Mouse (Mus musculus): ENCODE measurements at regions not wholly inside any gene's neighbourhood (a gene's known extent, or its start where the extent isn't known, plus 50 kb on each side); places are given as distances from the start of the nearest gene placed in this dataset.
A peak's percentile ranks its signal among the peaks of the same experiment; 100 is the strongest.

DNA sequence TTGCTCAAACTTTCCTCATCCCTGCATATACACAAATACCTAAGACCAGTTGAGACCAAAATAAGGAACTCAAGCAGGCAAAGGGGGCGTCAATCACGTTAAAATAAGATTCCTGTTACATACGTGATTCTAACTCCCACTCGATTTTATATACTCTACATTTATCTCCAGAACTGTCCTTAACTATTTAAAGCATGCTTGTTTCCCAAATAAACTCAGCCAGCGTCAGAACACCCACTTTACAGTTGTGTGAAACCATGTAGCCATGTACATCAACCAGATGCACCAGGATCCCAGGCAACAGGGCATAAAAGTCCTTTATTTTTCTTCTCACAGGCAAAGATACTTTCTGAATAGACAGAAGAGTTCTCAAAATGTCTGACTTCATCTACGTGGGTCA lies 61.5 kb downstream of the Ccna1 start:
- no peak for DNase-seq (ENCODE audit: low spot score)

DNA sequence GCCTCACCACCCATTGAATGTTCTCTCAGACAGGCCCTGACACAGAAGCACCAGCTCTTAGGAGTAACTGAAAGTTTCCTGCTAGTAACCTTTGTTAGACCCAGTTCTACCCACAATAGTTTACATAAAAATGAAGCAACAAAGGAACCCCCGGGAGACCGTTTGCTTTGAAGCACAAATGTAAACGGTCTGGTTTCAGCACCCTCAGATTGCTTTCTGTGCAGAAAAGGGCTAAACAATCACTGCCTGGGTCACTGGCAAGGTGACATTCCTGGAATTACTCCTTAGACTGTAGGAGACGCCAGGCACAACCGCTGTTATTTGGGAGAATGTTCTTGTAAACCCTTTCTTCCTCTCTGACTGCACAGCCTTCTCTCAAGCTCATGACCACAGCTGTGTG lies 65.2 kb downstream of the Ccna1 start:
- DNase-seq (ENCODE audit: low spot score), result no peak

DNA sequence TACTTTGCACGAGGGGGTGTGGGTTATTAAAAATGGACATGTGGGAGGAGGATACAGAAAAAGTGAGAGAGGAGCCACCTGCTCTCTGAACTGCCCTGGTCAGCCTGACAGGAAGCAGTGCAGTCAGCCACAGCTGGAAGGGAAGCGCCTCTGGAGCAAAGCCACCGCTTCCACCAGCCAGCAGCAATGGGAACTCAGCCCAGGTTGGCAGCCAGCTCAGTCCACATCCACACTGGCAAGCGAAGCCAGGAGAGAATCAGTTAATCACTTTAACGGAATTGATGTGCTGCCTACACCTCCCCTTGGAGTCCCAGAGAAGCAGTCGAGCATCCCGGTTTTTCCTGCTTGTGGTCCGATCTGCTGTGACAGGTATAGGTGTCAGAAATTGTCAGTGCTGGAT lies 65.9 kb downstream of the Ccna1 start:
- peak; percentile 15 for DNase-seq (ENCODE audit: low spot score)

DNA sequence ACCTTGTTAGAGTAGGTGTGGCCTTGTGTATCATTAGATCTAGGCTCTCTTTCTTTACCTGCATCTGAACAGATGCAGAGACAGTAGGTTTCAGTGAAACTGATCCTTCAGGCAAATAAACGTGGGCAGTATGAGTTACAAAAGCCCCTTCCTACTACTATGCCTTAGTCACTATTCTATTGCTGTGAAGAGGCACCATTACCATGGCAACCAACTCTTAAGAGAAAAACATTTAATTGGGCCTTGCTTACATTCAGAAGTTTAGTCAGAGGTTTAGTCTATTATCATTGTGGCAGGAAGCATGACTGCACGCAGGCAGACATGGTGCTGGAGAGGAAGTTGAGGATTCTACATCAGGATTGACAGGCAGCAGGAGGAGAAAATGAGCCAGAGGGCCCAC lies 65.8 kb upstream of the Sertm1 start:
- DNase-seq (ENCODE audit: low spot score), result no peak

DNA sequence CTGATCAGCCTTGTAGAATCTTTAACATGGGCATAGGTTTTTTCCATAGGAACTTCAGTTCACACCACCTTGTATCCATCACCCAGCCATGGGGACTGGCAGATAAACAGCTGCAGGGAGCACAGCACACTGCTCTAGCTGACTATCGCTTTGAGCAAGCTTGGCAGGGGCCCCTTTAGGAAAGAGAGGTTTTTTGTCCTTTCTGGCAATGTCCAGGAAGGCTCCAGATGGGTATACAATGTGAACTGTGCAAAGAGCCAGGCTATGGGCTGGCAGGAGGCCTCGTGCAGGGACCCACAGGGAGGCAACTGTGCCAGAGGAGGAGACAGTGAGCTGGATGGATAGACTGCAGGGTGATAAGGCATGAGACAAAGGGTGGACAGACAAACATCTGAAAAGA lies 64.6 kb upstream of the Sertm1 start:
- DNase-seq (ENCODE audit: low spot score), result no peak

DNA sequence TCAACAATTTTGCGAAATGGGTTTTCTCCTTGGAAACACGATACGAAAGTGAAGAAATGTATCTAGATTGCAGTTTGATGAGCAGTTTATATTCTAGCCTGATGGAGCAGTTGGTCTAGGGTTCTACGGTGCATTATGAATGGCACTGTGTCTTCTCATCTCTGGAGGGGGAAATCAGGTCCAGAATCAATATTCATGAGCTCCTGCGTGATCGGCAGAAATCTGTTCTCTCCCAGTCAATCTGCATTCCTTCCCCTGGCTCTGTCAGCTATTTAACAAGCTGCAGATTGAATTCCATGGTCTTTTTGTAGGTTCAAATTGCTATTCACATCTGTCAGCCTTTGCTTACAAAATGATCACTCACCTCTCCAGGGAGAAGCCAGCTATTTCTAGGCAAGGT lies 49.8 kb upstream of the Sertm1 start:
- no peak for DNase-seq (ENCODE audit: low spot score)
